ENCODE assay signal across 8 mouse cellular contexts in genomic region chr8:78127852-78128251, GRCm38 (mm10).
A peak's percentile ranks its signal among the peaks of the same experiment; 100 is the strongest.
DNase-seq lines count a peak whose midpoint lies in the region; TF ChIP-seq lines count a peak whose summit lies in the region.

No protein-coding gene starts in this region.

- DNase-seq in adrenal gland, adult (ENCODE audit: inconsistent age in 2 of 2, low spot score in 1 of 2), result peak; percentile 23 to 66
- DNase-seq in adrenal gland, postnatal 4 days (ENCODE audit: low spot score in 2 of 2), result no peak
- DNase-seq in layer of hippocampus, adult 2 months (ENCODE audit: low spot score in 2 of 2), result no peak
- DNase-seq in layer of hippocampus, adult 18-20 months (ENCODE audit: low spot score in 2 of 2), result no peak
- DNase-seq in R1 (ENCODE audit: low read depth, low spot score), result peak; percentile 83
- peak; percentile 34 for DNase-seq in forelimb bud, embryonic 11.5 days (ENCODE audit: low read depth, low spot score)
- peak; percentile 3 for DNase-seq in skeletal muscle tissue, adult 2 months (ENCODE audit: low read depth, low spot score)
- DNase-seq in left cerebral cortex, postnatal 36 days (ENCODE audit: low spot score in 2 of 2), result no peak

- intact Hi-C loops in left cerebral cortex, postnatal 36 days (cut with DNase I), result no loop called here

- no peak overlapping the region for H3K27ac ChIP-seq in layer of hippocampus, adult 2 months

- peak; percentile 63 for TF ChIP-seq CTCF in layer of hippocampus, adult 2 months (conservative IDR thresholded peaks at IDR 0.05)

- no peak overlapping the region for H3K4me3 ChIP-seq in layer of hippocampus, adult 2 months

Comparison
In these comparisons a context has a peak if more than half of its experiments do, and no peak if none do; other contexts are left out.
1. DNase-seq: peak in adrenal gland, adult (2 of 2), R1 (single experiment), forelimb bud, embryonic 11.5 days (single experiment) and skeletal muscle tissue, adult 2 months (single experiment); none in adrenal gland, postnatal 4 days (0 of 2), layer of hippocampus, adult 2 months (0 of 2), layer of hippocampus, adult 18-20 months (0 of 2) and left cerebral cortex, postnatal 36 days (0 of 2).